Mouse (Mus musculus) small intestine, adult 2 months (tissue): ENCODE data around the gene Stat3.

Experiments
- CTCF ChIP-seq: fragments of 200-500 bp; IDR thresholded peaks from 2 replicates; pipeline ENCODE4 v1.5.1; 2012; ENCODE audit warnings: low read depth, mild to moderate bottlenecking, control low read depth, inconsistent platforms, low read length, moderate library complexity, mixed read lengths; ENCODE audit not compliant: insufficient replicate concordance, insufficient read length; ENCODE audit errors: extremely low read depth
- POLR2A ChIP-seq: fragments of 200-500 bp; IDR thresholded peaks from 2 replicates; pipeline ENCODE4 v1.6.1; 2012; ENCODE audit warnings: low read depth, mild to moderate bottlenecking, control low read depth, inconsistent platforms, low read length, moderate library complexity

- TF ChIP-seq POLR2A, result no peak
- TF ChIP-seq CTCF, result no peak
These were observed 46.9 kb downstream of the Stat3 start for GRCm38 (mm10) chr11:100892435-100892834.
